In the genomic region with DNA sequence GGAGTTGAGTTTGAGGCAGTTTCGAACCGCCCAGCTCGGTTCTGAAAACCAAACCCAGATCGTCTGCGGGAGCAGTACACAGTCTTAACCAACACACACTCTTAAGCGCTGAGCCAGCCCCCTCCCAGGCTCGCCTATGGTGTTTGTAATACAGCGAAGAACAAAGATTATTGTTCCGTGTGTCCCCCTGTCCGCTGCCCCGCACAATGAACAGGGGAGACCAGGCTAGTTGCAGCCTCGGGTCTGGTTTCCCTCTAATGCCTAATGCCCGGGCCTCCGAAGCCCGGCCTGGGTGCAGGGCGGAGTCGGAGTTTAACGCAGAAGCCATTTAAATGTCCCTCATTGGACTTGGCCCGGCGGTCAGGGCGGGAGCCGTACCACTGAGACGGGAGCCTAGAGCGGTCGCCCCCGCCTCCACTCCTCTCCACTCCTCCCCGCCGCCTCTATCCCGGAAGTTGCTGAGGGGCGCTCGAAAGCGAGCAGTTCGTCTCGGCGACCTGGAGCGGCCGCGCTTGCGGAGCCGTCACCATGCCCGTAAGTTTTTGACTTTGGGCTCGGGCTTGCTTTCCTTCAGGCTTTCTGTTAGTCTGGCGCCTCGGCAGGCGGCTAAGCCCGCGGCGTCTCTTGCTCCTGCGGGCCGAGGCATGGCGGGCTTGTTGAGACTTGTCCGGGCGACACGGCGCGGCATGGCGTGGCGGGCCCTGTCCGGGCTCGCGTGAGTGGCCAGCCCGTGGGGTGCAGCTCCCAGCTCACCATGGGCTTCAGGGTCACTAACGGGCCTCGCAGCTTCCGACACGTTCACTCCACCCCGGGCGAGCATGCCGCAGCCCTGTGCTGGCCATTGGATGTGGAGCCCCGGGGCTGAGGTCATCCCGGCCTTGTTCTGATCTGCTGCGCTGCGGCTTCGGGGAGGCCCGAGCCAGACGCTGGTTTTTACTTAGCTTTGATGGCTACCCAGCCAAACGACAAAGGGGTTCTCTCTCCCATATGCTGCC, we compare ENCODE assay signal across 7 mouse cellular contexts. TPM values are rescaled to one million over a fixed set of nuclear protein-coding genes. Genes with fewer than 3 reads are reported as not detected.
DNase-seq lines count a peak whose midpoint lies in the region; ATAC-seq lines count a peak whose summit lies in the region.

A gene (plus strand): TSS at position 440 of the 995 bp plus-strand sequence.

- H3K4me3 ChIP-seq in intestine, embryonic 16.5 days (ENCODE audit: low read length): peak within 1 kb of the TSS; percentile 95
- H3K4me3 ChIP-seq in midbrain, embryonic 11.5 days (ENCODE audit: low read depth, low read length): peak within 1 kb of the TSS; percentile 82

- H3K36me3 ChIP-seq in intestine, embryonic 16.5 days (ENCODE audit: control insufficient read depth, insufficient read depth, low read length): 0 out of 2 replicates have a peak, but pooled peaks cover 2% of the 10 kb centered on the region
- no peaks in the 10 kb centered on the region for H3K36me3 ChIP-seq in midbrain, embryonic 11.5 days (ENCODE audit: control insufficient read depth, insufficient read depth, low read length)

- WGBS in intestine, embryonic 16.5 days: under 1% methylated on average over 77 of the region's 77 CpGs
- WGBS in midbrain, embryonic 11.5 days: under 1% methylated on average over 76 of the region's 77 CpGs

- H3K9me3 ChIP-seq in intestine, embryonic 16.5 days (ENCODE audit: control insufficient read depth, low read length): no peaks in the 10 kb centered on the region
- H3K9me3 ChIP-seq in midbrain, embryonic 11.5 days (ENCODE audit: control insufficient read depth, low read length): no peaks in the 10 kb centered on the region

- peak within 1 kb of the TSS; percentile 91 for H3K27ac ChIP-seq in intestine, embryonic 16.5 days (ENCODE audit: low read length)
- peak within 1 kb of the TSS; percentile 93 for H3K27ac ChIP-seq in midbrain, embryonic 11.5 days (ENCODE audit: low read depth, low read length)

- no peaks in the 10 kb centered on the region for H3K27me3 ChIP-seq in intestine, embryonic 16.5 days (replicated peaks; ENCODE audit: control insufficient read depth, insufficient read depth, low read length)
- H3K27me3 ChIP-seq in midbrain, embryonic 11.5 days (ENCODE audit: control insufficient read depth, insufficient read depth, low read length): no peaks in the 10 kb centered on the region

- H3K4me1 ChIP-seq in intestine, embryonic 16.5 days (ENCODE audit: control insufficient read depth, insufficient read depth, low read length): peaks cover 11% of the 10 kb centered on the region
- H3K4me1 ChIP-seq in midbrain, embryonic 11.5 days (ENCODE audit: control insufficient read depth, insufficient read depth, low read length): peaks cover 8% of the 10 kb centered on the region

- peak; percentile 99 for ATAC-seq in intestine, embryonic 16.5 days
- ATAC-seq in midbrain, embryonic 11.5 days (ENCODE audit: low FRiP score): peak; percentile 98

- peak within 1 kb of the TSS; percentile 80 for H3K4me2 ChIP-seq in intestine, embryonic 16.5 days (ENCODE audit: low read depth, low read length)
- peak within 1 kb of the TSS; percentile 69 for H3K4me2 ChIP-seq in midbrain, embryonic 11.5 days

- peak within 1 kb of the TSS; percentile 91 for H3K9ac ChIP-seq in intestine, embryonic 16.5 days (ENCODE audit: low read depth, low read length)
- H3K9ac ChIP-seq in midbrain, embryonic 11.5 days (ENCODE audit: low read length): peak within 1 kb of the TSS; percentile 89

- peak; percentile 92 for DNase-seq in adrenal gland, adult 8-10 months
- DNase-seq in embryo, embryonic 9.5 days (ENCODE audit: extremely low spot score): peak; percentile 98
- DNase-seq in gastrocnemius, postnatal 4 days (ENCODE audit: low spot score in 2 of 2): peak; percentile 90 to 94
- DNase-seq in left cerebral cortex, postnatal 36 days (ENCODE audit: low spot score in 2 of 2): peak; percentile 90 to 92
- peak; percentile 99 for DNase-seq in midbrain, embryonic 11.5 days (ENCODE audit: low spot score, missing footprints)
- DNase-seq in skeletal muscle tissue, adult 2 months (ENCODE audit: low read depth, low spot score): peak; percentile 95

- intact Hi-C loops in left cerebral cortex, postnatal 36 days (cut with DNase I): loop anchor here (10.0 kb wide), 1 partner anchor 431 kb away; a partner anchor contains a TSS

RNA-seq across cellular contexts. Expression of the gene that starts here (rescaled TPM):
- 100 to 1,000 TPM; 240 to 306 (median 275) TPM for total RNA-seq in adrenal gland, adult 8-10 months (2022)
- total RNA-seq in gastrocnemius, postnatal 4 days (2021): 100 to 1,000 TPM; 185 to 210 TPM
- polyA plus RNA-seq in intestine, embryonic 16.5 days (2015; fragmentation: Nextera tagmentation; extraction: Ambion mirVana): 763 and 818 TPM in 2 replicates
- 10 to 100 TPM; 36.8 to 37.3 TPM for total RNA-seq in left cerebral cortex, postnatal 36 days (2021)
- polyA plus RNA-seq in midbrain, embryonic 11.5 days (2014; fragmentation: Nextera tagmentation; extraction: Ambion mirVana): 612 and 702 TPM in 2 replicates

Comparison
In these comparisons a context has a peak if more than half of its experiments do, and no peak if none do; other contexts are left out.
1. Peak in every context shown above with its lines: DNase-seq, ATAC-seq, H3K4me3 ChIP-seq and H3K27ac ChIP-seq.
2. RNA of the gene that starts here (total RNA-seq): 240 to 306 TPM in adrenal gland, adult 8-10 months and 185 to 210 TPM in gastrocnemius, postnatal 4 days; 36.8 to 37.3 TPM in left cerebral cortex, postnatal 36 days; every median in the first group is over 4 times any median in the second.